Mouse (Mus musculus): ENCODE results near the gene Cd109.

Gene Cd109

GRCm38 (mm10) chr9:78641386-78641785, 26.0 kb downstream of the Cd109 start:
- DNase-seq (ENCODE audit: low spot score in 2 of 2) = no peak

DNA sequence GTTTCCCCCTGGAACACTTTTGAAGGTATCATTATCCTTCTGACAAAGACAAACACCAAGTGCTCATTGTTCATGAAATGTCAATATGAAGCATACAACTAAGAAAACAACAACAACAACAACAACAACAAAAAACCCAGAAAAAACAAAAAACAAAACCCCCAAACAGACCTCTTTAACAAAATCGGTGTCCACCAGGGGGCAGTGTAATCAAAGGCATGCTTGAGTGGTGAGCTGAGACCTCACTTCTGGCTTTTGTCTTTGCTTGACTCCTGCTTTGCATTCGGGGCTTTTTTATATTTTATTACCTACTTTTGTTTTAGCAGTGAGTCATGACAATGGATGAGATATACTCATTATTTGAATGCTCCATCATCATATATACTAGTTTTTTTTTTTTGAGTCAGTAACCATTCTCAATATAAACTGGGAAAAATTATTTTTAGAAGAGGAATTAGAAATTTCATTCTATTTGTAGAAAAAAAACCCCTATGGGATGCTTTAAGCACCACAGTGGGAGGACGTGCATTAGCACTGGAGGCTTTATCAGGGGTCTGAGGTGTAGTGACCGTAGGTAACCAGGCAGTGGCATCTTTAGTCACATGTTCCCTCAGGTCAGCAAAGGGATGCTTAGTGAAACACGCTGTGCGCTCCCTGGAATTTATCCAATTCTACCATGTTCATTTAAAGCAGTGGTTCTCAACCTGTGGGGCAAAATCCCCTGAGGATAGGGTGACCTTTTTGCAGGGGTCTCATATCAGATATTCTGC, 30.8 kb downstream of the Cd109 start:
- DNase-seq (ENCODE audit: low spot score in 2 of 2) = peak; percentile 53 to 65

DNA sequence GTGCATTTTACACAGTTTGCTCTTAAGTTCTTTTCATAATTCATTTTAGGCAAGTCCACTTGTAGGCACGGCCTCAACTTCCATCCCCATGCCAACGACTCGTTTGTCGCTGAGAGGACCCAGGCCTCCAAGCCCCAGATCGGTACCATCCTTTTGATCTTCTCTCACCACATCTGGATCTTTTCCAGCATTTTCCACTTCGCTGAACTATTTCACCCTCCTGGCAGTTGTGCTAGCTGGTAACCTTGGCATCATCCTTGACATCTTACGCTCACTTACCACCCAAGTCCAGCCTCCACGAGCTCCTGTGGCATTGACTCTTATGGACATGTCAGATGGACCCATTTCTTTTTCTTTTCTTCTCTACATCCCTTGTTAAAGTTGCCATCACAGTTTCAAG, 33.3 kb downstream of the Cd109 start:
- DNase-seq (ENCODE audit: low spot score in 2 of 2) = no peak

DNA sequence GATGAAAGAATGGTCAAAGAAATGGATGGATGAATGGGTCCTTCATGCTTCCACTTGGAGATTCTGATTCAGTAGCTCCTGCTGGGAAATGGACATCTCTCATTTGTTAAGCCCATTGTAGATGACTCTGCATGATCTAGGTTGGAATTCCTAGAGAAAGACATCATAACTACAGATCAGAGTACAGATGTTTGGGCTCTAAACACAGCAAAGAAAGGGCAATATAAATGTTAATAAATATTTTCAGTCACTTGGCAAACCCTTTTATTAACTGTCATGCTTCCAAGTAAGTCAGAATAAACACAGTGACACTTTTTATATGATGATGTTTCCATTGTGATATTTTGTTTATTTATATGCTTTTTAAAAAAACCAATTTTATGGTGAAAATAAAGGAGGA, 34.1 kb downstream of the Cd109 start:
- DNase-seq (ENCODE audit: low spot score in 2 of 2) = no peak

- DNase-seq (ENCODE audit: low spot score in 2 of 2) = no peak
Measured at GRCm38 (mm10) chr9:78657564-78657963, 42.2 kb downstream of the Cd109 start.

GRCm38 (mm10) chr9:78671446-78671985, 56.2 kb downstream of the Cd109 start:
- no peak for DNase-seq (ENCODE audit: low spot score in 2 of 2)

DNA sequence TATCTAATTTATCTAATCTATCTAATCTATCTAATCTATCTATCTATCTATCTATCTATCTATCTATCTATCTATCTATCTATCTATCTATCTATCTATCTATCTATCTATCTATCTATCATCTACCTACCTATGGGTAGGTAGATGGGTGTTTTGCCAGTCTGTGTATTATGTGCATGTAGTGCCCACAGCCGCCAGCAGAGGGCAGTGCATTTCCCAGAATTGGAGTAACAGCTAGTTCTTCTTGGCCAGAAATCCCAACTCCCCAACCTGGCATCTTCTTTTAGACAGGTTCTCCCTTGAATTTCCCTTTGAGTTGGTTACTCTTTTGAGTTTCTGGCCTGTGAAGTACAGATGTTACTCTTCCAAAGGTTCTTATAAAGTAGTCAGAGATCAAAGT, 85.3 kb downstream of the Cd109 start:
- peak; percentile 76 to 84 for DNase-seq (ENCODE audit: low spot score in 2 of 2)

DNA sequence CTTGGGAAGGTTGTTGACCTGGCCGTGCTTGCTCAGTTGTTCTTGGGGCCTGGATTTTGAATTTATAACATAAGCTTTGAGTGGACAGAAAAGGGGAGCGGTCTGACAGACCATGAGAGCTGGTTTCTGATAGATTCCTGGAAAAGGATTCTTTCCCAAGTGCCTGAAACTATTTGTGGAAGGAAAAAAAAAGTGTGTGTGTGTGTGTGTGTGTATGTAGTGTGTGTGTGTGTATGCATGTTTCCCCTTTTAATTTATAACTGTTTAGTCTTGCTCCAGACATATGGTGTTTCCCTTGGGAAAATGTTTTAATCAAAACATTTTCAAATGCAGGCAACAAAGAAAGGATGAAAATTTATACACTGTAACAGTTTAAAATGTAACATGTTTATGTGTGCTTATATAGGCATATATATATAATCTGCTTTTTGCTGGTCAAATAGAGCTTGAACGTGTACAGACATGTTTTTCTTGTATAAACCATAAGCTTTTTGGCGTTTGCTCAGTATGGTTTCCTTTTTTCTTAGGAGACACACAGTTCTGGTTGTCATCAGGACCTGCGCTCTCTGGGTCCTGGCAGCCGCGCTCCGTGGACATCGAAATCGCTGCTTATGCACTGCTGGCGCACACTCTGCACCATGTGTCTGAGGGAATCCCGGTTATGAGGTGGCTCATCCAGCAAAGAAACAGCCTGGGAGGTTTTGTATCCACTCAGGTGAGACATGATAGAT, 87.3 kb downstream of the Cd109 start:
- DNase-seq (ENCODE audit: low spot score in 2 of 2) = no peak

DNA sequence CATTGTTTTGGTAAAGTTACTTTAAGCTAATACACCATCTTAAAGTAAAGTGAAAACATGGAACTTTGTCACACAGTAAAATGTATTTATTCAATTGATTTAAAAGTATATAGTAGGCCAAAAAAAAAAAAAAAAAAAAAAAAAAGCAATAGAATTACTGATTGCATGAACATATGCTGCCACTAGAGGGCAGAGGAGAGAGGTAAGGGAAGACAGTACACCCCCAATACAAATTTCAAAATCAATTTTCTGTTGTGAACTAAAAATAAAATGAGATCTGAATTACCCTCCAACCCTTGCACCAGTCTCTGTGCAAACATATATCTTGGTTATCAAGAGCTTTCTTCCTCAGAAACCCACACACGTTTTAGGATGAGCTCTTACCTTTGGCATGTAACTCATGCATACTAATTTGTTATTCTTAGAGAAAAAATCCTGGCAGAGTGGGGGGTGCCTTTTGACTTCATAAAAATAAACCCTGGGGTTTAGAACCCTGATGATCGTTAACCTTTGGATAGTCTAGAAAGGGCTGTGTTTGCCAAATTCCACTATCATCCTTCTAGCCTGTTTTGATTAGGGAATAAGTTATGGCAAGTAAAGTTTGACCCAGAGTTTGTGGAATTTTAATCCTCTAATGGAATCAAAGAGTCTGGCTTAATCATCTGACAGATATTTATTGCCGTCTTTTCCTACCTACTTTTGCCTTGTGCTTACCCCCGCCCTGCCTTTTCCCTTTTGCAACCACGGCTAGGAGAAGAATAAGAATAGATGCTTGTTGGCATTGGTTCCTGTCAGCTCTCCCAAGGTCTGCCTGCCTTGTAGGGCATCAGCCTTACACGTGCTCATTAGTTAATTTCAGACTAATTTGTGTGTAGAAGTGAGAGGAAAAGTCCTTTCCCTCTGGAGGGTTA, 105.8 kb downstream of the Cd109 start:
- no peak for DNase-seq (ENCODE audit: low spot score in 2 of 2)

- no peak for DNase-seq (ENCODE audit: low spot score in 2 of 2)
Measured at GRCm38 (mm10) chr9:78731931-78732330, 116.6 kb downstream of the Cd109 start.

DNA sequence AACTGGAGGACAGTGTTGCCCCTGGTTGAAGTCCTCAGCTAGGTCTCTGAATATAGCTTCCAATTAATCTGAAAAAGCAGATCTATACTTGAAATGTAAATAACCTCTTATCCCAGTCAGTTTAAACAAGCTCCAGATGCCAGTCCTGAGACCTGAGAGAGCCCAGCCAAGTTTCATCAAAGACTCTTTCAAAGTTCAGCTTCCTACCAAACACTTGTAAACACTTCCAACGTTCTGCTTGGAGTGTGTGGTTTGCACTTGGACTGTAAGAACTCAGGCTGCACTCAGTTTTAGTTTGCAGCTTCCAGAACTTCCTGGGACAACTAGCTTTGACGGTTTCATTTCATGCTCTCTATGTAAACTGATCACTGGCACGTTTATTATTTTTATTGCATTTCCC, 120.2 kb downstream of the Cd109 start:
- DNase-seq (ENCODE audit: low spot score in 2 of 2) = no peak

DNA sequence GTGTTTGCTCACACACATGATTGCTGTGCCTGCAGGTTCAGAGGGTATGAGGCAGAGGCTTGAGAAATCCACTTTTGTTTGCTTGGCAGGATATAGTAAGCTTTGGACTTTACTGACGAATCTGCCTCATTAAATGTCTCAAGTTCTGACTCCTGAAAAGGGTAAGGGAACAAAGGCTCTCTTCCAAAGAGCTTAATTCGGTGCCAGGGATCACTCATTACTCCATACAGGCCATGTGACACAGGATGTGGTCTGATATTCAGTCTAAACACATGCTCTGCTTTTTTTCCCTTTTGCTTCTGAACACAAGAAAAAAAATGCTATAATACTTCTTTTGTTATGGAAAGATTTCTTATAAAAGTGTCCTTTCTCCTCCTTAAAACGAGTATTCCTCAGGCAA, 126.7 kb downstream of the Cd109 start:
- no peak for DNase-seq (ENCODE audit: low spot score in 2 of 2)

- DNase-seq (ENCODE audit: low spot score in 2 of 2) = peak in 1 of 2 experiments; percentile 15
Measured at GRCm38 (mm10) chr9:78750246-78750645, 134.9 kb downstream of the Cd109 start.
